Mouse (Mus musculus): ENCODE data around the gene Tsc2.

The Tsc2 gene

GRCm38 (mm10) chr17:24604557-24604956 is 27.9 kb downstream of the Tsc2 start:
- DNase-seq: no peak

- DNase-seq: no peak
Observed at GRCm38 (mm10) chr17:24603961-24604360, 28.5 kb downstream of the Tsc2 start.

GRCm38 (mm10) chr17:24600502-24600901 is 31.9 kb downstream of the Tsc2 start:
- DNase-seq: peak; percentile 36

GRCm38 (mm10) chr17:24597989-24598388 is 34.4 kb downstream of the Tsc2 start:
- DNase-seq: no peak

GRCm38 (mm10) chr17:24596471-24597183 is 35.8 kb downstream of the Tsc2 start:
- DNase-seq: peak; percentile 81

- no peak for DNase-seq
Observed at GRCm38 (mm10) chr17:24596073-24596466, 36.4 kb downstream of the Tsc2 start.

GRCm38 (mm10) chr17:24595126-24596072 is 37.0 kb downstream of the Tsc2 start:
- DNase-seq: peak; percentile 58

- no peak for DNase-seq
Observed at GRCm38 (mm10) chr17:24593992-24594890, 38.2 kb downstream of the Tsc2 start.

- no peak for DNase-seq
Observed at GRCm38 (mm10) chr17:24593248-24593647, 39.2 kb downstream of the Tsc2 start.

- DNase-seq: no peak
Observed at GRCm38 (mm10) chr17:24591695-24592094, 40.7 kb downstream of the Tsc2 start.

- DNase-seq: peak; percentile 64
Observed at GRCm38 (mm10) chr17:24590943-24591342, 41.5 kb downstream of the Tsc2 start.

- no peak for DNase-seq
Observed at GRCm38 (mm10) chr17:24586532-24586931, 45.9 kb downstream of the Tsc2 start.

- DNase-seq: no peak
Observed at GRCm38 (mm10) chr17:24584520-24584919, 47.9 kb downstream of the Tsc2 start.

- no peak for DNase-seq
Observed at GRCm38 (mm10) chr17:24583599-24584460, 48.6 kb downstream of the Tsc2 start.

GRCm38 (mm10) chr17:24580287-24580686 is 52.1 kb downstream of the Tsc2 start:
- DNase-seq: no peak

- no peak for DNase-seq
Observed at GRCm38 (mm10) chr17:24579532-24579931, 52.9 kb downstream of the Tsc2 start.

- DNase-seq: no peak
Observed at GRCm38 (mm10) chr17:24573811-24574210, 58.6 kb downstream of the Tsc2 start.

- no peak for DNase-seq
Observed at GRCm38 (mm10) chr17:24572651-24573245, 59.7 kb downstream of the Tsc2 start.

- no peak for DNase-seq
Observed at GRCm38 (mm10) chr17:24569837-24570236, 62.6 kb downstream of the Tsc2 start.

GRCm38 (mm10) chr17:24567034-24567779 is 65.2 kb downstream of the Tsc2 start:
- no peak for DNase-seq

- no peak for DNase-seq
Observed at GRCm38 (mm10) chr17:24565792-24566191, 66.6 kb downstream of the Tsc2 start.
